Mouse (Mus musculus): ENCODE measurements around the gene Dgkh. TPM values are rescaled to one million over a fixed set of nuclear protein-coding genes. Genes with fewer than 3 reads are reported as not detected.

Gene Dgkh
- polyA plus RNA-seq, 1 experiment from 2014 or later: 0.86 TPM

DNA sequence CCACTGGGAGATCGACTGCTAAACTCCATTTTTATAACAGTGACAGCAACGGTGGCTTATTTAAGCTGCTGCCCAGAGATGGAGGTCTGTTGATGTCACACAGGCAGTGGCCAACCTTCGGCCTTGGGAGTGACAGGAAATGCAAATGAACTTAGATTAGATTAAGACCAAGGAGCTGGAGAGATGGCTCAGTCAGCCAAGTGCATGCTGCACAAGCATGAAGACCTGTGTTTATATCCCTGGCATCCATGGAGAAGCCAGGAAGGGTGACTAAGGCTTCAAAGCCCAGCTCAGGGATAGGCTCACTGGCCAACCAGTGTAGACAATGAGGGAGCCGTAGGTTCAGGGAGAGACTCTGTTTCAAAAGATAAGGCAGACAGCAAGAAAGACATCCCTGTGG is 48.4 kb downstream of the Dgkh start:
- H3K4me1 ChIP-seq (replicated peaks; ENCODE audit: control insufficient read depth, insufficient read depth): 0 out of 2 replicates have a peak, but pooled peaks cover 2% of the 10 kb centered on the region
- H3K36me3 ChIP-seq (ENCODE audit: control insufficient read depth, insufficient read depth, low read length): no peaks in the 10 kb centered on the region
- no peak overlapping the region for H3K27ac ChIP-seq (replicated peaks)
- H3K9me3 ChIP-seq (ENCODE audit: control insufficient read depth, low read length): no peaks in the 10 kb centered on the region
- ATAC-seq (ENCODE audit: low FRiP score, low TSS enrichment) (no peak; the same call in 1 of the 2 replicates), DNase-seq (ENCODE audit: low spot score) (no peak)
- H3K9ac ChIP-seq (ENCODE audit: low read length): no peak overlapping the region
- TF ChIP-seq EP300 (optimal IDR thresholded peaks at IDR 0.05): no peak
- TF ChIP-seq CTCF (IDR thresholded peaks at IDR 0.05; ENCODE audit: low read depth): no peak
- H3K27me3 ChIP-seq (ENCODE audit: control insufficient read depth, insufficient read depth, low read length): no peaks in the 10 kb centered on the region
- WGBS: 49% methylated on average over 4 of the region's 4 CpGs
- no peak overlapping the region for H3K4me2 ChIP-seq (replicated peaks; ENCODE audit: low read depth)
- no peak overlapping the region for H3K4me3 ChIP-seq (ENCODE audit: low read depth, low read length)

DNA sequence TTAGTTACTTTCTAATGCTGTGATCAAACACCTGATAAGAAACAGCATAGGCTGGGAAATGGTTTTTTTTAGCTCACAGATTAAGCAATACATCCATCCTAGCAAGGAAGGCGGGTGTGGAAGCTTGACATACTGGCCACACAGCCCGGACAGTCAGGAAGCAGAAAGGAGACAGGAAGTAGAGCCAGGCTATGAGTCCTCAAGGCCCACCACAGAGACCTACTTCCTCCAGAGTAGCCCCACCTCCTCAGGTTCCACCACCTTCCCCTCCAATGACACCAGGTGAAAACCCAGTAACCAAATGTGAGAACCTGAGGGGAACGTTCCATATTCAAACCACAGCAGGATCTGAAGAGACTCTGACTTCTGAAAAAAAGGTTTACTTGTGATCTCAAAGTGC is 53.6 kb downstream of the Dgkh start:
- Histone ChIP-seq H3K9me3 (ENCODE audit: control insufficient read depth, low read length) (no peaks in the 10 kb centered on the region), H3K36me3 (ENCODE audit: control insufficient read depth, insufficient read depth, low read length) (no peaks in the 10 kb centered on the region), H3K9ac (ENCODE audit: low read length) (no peak overlapping the region), H3K4me2 (replicated peaks; ENCODE audit: low read depth) (no peak overlapping the region), H3K4me1 (replicated peaks; ENCODE audit: control insufficient read depth, insufficient read depth) (0 out of 2 replicates have a peak, but pooled peaks cover 2% of the 10 kb centered on the region), H3K27ac (replicated peaks) (no peak overlapping the region), H3K4me3 (ENCODE audit: low read depth, low read length) (no peak overlapping the region), H3K27me3 (ENCODE audit: control insufficient read depth, insufficient read depth, low read length) (no peaks in the 10 kb centered on the region)
- DNase-seq (ENCODE audit: low spot score) (no peak), ATAC-seq (ENCODE audit: low FRiP score, low TSS enrichment) (no peak)
- WGBS: 59% methylated on average over 3 of the region's 3 CpGs
- no peak for TF ChIP-seq CTCF (IDR thresholded peaks at IDR 0.05; ENCODE audit: low read depth)
- TF ChIP-seq EP300 (optimal IDR thresholded peaks at IDR 0.05): no peak

DNA sequence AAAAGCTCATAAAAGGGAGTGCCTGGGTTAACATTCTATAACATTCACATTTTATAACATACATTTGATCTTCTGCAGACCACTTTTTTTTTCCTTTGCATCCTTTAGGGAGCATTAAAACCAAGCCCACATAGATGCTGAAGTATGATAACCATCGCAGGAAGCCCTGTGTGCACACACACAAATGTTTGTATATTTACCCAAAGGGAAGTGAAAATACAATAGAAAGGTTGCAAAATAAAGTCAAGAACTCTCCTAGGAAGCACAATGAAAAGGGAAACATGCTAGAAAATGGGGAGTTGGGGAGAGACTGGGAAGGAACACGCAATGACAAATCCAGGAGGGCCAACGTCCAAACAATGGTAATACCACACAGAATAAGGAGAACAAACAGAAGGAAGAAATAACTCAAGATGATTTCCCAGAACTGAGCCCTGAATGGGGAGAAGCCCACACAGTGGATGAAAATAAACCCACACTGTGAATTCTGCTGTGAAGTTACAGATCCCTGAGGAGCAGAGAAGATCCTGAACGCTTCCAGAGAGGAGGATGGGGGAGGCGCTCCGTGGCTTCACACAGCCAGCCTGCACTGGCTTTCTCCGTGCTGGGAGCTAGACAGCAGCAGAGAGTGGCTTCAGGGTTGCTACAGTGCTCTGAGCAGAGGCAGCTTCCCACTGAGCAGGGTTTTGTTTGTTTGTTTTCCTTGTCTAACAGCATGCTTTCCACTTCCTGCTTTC is 54.6 kb downstream of the Dgkh start:
- no peak for DNase-seq (ENCODE audit: low spot score)
- 0 out of 2 replicates have a peak overlapping the region, but pooled peaks have one; percentile 37 for H3K27ac ChIP-seq (replicated peaks)

DNA sequence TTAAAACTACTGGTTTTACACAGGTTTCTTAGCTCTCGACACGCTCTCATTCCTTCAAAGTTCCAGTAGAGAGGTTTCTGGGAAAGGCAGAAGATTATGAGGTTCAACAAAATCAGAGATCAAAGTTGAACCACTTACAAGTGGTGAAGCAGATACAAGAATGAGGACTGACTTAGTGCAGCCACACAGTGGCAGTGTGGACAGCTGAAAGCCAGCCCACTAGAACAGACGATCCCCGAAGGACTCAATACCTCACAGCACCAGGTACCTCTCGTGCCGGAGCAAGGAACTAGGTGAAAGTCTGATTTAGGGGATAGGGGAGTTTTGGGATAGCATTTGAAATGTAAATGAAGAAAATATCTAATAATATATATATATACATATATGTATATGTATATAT is 56.1 kb downstream of the Dgkh start:
- ATAC-seq (ENCODE audit: low FRiP score, low TSS enrichment) (no peak), DNase-seq (ENCODE audit: low spot score) (no peak)
- Histone ChIP-seq H3K36me3 (ENCODE audit: control insufficient read depth, insufficient read depth, low read length) (no peaks in the 10 kb centered on the region), H3K27ac (replicated peaks) (no peak overlapping the region), H3K27me3 (ENCODE audit: control insufficient read depth, insufficient read depth, low read length) (no peaks in the 10 kb centered on the region), H3K4me1 (replicated peaks; ENCODE audit: control insufficient read depth, insufficient read depth) (0 out of 2 replicates have a peak, but pooled peaks cover 2% of the 10 kb centered on the region), H3K4me2 (replicated peaks; ENCODE audit: low read depth) (no peak overlapping the region), H3K4me3 (ENCODE audit: low read depth, low read length) (no peak overlapping the region), H3K9me3 (ENCODE audit: control insufficient read depth, low read length) (no peaks in the 10 kb centered on the region), H3K9ac (ENCODE audit: low read length) (no peak overlapping the region)
- TF ChIP-seq CTCF (IDR thresholded peaks at IDR 0.05; ENCODE audit: low read depth) (peak; percentile 60), EP300 (optimal IDR thresholded peaks at IDR 0.05) (no peak)
- WGBS: 63% methylated on average over 6 of the region's 6 CpGs

More for the DNA sequence above, 54.6 kb downstream of the Dgkh start:
- Histone ChIP-seq H3K9me3 (ENCODE audit: control insufficient read depth, low read length) (no peaks in the 10 kb centered on the region), H3K4me1 (replicated peaks; ENCODE audit: control insufficient read depth, insufficient read depth) (0 out of 2 replicates have a peak, but pooled peaks cover 2% of the 10 kb centered on the region), H3K27me3 (ENCODE audit: control insufficient read depth, insufficient read depth, low read length) (no peaks in the 10 kb centered on the region), H3K4me3 (ENCODE audit: low read depth, low read length) (no peak overlapping the region), H3K9ac (ENCODE audit: low read length) (no peak overlapping the region), H3K36me3 (ENCODE audit: control insufficient read depth, insufficient read depth, low read length) (no peaks in the 10 kb centered on the region), H3K4me2 (replicated peaks; ENCODE audit: low read depth) (no peak overlapping the region)
- 19% methylated on average over 7 of the region's 7 CpGs for whole genome bisulfite sequencing
- no peak for TF ChIP-seq EP300 (optimal IDR thresholded peaks at IDR 0.05)
- no peak for TF ChIP-seq CTCF (IDR thresholded peaks at IDR 0.05; ENCODE audit: low read depth)
- no peak for ATAC-seq (ENCODE audit: low FRiP score, low TSS enrichment)

DNA sequence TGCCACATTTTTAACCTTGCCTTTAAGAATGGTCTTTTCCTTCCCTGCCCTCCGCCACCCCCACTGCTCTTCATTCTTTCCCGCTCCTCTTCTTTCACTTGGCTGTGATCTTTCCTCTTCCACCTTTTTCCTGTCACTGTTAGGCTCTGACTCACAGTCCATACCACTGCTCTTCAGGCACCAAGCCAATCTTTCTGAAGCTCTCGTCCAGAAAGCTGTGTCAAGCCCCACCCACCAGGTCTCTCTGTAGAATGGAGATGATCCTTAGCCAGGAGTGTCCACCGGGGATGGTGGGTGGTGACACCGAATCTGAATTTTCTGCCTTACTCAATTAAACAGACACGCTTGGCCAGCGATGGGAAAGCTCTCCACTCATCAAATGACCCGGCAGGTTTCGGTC is 58.0 kb downstream of the Dgkh start:
- no peak for DNase-seq (ENCODE audit: low spot score)
- H3K4me3 ChIP-seq (ENCODE audit: low read depth, low read length): no peak overlapping the region
- TF ChIP-seq CTCF (IDR thresholded peaks at IDR 0.05; ENCODE audit: low read depth) (no peak), EP300 (optimal IDR thresholded peaks at IDR 0.05) (no peak)
- H3K36me3 ChIP-seq (ENCODE audit: control insufficient read depth, insufficient read depth, low read length): no peaks in the 10 kb centered on the region
- no peak overlapping the region for H3K27ac ChIP-seq (replicated peaks)
- no peak overlapping the region for H3K4me2 ChIP-seq (replicated peaks; ENCODE audit: low read depth)
- ATAC-seq (ENCODE audit: low FRiP score, low TSS enrichment): no peak
- H3K9me3 ChIP-seq (ENCODE audit: control insufficient read depth, low read length): no peaks in the 10 kb centered on the region
- H3K27me3 ChIP-seq (ENCODE audit: control insufficient read depth, insufficient read depth, low read length): no peaks in the 10 kb centered on the region
- no peaks in the 10 kb centered on the region for H3K4me1 ChIP-seq (replicated peaks; ENCODE audit: control insufficient read depth, insufficient read depth)
- H3K9ac ChIP-seq (ENCODE audit: low read length): no peak overlapping the region
- WGBS: 70% methylated on average over 9 of the region's 9 CpGs

DNA sequence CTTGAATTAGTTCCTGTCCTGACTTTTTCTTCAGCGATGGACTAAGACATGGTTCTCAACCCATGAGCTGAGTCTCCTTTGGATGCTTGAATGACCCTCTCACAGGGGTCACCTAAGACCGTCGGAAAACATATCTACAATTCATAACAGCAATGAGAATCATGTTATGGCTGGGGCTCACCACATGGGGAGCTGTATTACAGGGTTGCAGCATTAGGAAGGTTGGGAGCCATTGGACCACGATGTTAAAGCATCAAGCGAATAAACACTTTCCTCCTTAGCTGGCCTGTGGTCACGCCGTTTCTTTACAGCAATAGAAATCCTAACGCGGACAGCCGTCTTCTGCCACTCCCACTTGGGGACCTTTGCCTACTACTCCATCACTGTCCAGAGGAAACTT is 62.6 kb downstream of the Dgkh start:
- Histone ChIP-seq H3K9me3 (ENCODE audit: control insufficient read depth, low read length) (no peaks in the 10 kb centered on the region), H3K27ac (replicated peaks) (no peak overlapping the region), H3K36me3 (ENCODE audit: control insufficient read depth, insufficient read depth, low read length) (no peaks in the 10 kb centered on the region), H3K4me1 (replicated peaks; ENCODE audit: control insufficient read depth, insufficient read depth) (no peaks in the 10 kb centered on the region), H3K27me3 (ENCODE audit: control insufficient read depth, insufficient read depth, low read length) (no peaks in the 10 kb centered on the region), H3K9ac (ENCODE audit: low read length) (no peak overlapping the region), H3K4me2 (replicated peaks; ENCODE audit: low read depth) (no peak overlapping the region), H3K4me3 (ENCODE audit: low read depth, low read length) (no peak overlapping the region)
- 67% methylated on average over 10 of the region's 10 CpGs for WGBS
- no peak for TF ChIP-seq EP300 (optimal IDR thresholded peaks at IDR 0.05)
- peak; percentile 76 for TF ChIP-seq CTCF (IDR thresholded peaks at IDR 0.05; ENCODE audit: low read depth)
- ATAC-seq (ENCODE audit: low FRiP score, low TSS enrichment) (no peak; the same call in 1 of the 2 replicates), DNase-seq (ENCODE audit: low spot score) (no peak)

Data from stomach, postnatal 0 days (tissue).